Mouse (Mus musculus) spleen, postnatal 14 days (tissue): ENCODE measurements around the gene Prkar1b.

ENCODE experiments used
- DNase-seq, 2 experiments: peaks; one replicate each; pipeline ENCODE4 v3.0.0; 2021 to 2022; ENCODE audit warnings: low spot score in 2 of 2

The Prkar1b gene

GRCm38 (mm10) chr5:139146476-139147075, 3.2 kb downstream of the Prkar1b start:
- DNase-seq, result no peak

GRCm38 (mm10) chr5:139145726-139146125, 4.1 kb downstream of the Prkar1b start:
- DNase-seq, result no peak

- no peak for DNase-seq
These were observed 5.9 kb downstream of the Prkar1b start for GRCm38 (mm10) chr5:139143890-139144289.

DNA sequence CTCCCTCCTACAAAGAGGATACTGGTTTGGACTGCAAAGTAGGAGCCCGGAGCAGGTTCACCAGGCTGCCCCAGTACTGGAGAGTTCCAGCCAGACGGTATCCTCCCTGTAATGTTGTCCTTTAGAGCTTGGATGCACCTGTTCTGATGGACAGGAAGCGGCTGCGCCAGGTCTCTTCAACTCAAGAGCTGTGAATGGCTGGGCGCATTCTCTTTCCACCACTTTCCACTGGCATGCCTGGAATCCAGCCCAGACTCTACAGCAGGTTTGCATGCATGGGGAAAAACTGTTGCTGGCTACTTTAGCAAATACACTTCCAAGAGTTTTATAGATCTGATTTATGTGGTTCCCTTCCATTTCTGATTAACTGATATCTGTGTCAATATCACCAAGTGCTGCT, 8.5 kb downstream of the Prkar1b start:
- DNase-seq, result no peak

- no peak for DNase-seq
These were observed 9.2 kb downstream of the Prkar1b start for GRCm38 (mm10) chr5:139140589-139140988.

- DNase-seq, result no peak
These were observed 10.8 kb downstream of the Prkar1b start for GRCm38 (mm10) chr5:139138926-139139472.

- DNase-seq, result no peak
These were observed 11.4 kb downstream of the Prkar1b start for GRCm38 (mm10) chr5:139138261-139138925.

GRCm38 (mm10) chr5:139137176-139137575, 12.6 kb downstream of the Prkar1b start:
- no peak for DNase-seq

DNA sequence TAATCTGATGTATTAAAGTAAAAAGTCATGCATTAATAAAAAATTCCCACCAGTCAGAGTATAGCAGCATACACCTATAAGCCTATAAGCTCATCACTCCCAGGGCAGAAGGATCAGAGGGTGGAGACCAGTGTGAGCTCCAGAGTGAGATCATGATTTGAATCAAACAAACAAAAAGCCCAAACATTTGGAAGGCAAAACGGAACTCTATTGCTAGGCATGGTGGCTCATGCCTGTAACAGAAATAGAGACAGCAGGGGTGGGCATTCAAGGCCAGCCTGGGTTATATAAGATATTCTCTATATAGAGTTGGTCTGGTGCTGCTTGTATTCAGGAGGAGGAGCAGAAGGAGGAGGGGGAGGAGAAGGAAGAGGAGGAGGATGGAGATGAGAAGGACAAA, 13.5 kb downstream of the Prkar1b start:
- no peak for DNase-seq

DNA sequence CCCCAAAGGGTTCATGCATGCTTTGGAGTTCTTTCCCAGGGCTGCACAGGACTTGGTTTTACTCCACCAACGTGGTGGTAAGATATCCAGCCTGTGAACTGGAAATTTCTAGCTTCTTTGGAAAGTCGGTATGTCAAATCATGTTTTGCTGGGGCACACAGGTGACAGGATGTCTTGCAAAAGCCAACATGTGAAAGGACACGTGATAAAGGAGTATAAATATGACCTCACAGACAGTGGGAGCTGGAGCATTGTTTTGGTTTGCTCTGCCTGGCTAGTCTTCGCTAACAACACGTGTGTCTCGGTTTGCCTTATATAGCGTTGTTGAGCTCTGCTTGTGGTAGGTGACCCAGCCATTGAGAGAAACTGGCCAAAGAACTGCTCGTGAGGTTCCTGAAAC, 15.3 kb downstream of the Prkar1b start:
- no peak for DNase-seq

DNA sequence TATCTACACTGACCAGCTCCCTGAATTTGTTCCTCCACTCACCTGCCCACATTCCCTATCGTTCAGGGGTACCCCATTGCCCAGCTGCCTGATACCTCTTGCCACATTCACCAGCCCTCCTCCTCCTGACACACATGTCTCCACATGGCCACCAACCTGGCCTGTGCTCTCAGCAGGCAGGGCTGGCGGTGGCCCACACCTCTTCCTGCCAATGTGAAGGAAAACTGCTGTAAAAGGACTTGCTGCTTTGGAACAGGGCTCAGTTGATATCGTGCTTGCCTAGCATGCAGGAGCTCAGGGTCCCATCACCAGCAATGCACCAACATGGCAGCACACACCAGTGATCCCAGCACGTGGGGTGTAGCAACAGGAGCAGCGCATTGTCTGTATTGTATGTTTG, 19.4 kb downstream of the Prkar1b start:
- no peak for DNase-seq

- no peak for DNase-seq
These were observed 20.1 kb downstream of the Prkar1b start for GRCm38 (mm10) chr5:139129572-139130151.

DNA sequence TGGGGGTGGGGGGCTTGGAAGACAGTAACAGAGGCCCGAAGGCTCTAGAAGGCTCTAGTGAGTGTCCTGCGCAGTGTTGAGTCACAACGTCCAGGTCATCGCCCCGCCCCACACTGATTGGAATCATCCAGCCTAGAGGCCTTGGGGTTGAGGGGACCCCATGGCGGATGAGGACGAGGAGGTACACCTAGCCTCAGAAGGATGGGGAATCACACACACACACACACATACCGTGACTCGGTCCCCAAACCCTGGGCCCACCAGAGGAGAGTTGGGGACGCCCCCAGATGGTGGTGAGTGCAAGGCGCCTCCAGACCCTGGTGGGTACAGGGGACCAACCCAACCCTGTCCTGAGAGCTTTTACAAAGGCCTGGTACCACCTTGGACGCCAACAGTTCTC, 20.7 kb downstream of the Prkar1b start:
- no peak for DNase-seq

GRCm38 (mm10) chr5:139128476-139129065, 21.2 kb downstream of the Prkar1b start:
- no peak for DNase-seq

DNA sequence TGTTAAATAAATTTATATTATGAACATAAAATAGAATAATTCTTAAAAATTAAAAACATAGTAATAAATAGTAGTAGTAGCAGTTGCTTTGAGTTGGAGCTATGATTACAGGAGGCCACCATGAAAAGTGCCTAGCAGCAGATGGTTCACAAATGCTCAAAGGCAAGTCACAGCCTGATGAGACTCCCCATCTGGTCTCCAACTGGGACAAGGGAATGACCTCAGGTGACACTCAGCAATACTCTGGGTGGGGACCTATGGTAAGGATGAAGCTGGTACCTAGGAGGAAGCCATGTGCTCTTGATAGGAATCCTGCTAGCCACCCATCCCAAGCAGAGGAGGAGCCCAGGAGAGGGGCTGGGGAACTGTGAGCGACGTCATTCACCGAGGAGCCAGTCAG, 24.1 kb downstream of the Prkar1b start:
- no peak for DNase-seq

GRCm38 (mm10) chr5:139118961-139119276, 30.9 kb downstream of the Prkar1b start:
- DNase-seq, result no peak

DNA sequence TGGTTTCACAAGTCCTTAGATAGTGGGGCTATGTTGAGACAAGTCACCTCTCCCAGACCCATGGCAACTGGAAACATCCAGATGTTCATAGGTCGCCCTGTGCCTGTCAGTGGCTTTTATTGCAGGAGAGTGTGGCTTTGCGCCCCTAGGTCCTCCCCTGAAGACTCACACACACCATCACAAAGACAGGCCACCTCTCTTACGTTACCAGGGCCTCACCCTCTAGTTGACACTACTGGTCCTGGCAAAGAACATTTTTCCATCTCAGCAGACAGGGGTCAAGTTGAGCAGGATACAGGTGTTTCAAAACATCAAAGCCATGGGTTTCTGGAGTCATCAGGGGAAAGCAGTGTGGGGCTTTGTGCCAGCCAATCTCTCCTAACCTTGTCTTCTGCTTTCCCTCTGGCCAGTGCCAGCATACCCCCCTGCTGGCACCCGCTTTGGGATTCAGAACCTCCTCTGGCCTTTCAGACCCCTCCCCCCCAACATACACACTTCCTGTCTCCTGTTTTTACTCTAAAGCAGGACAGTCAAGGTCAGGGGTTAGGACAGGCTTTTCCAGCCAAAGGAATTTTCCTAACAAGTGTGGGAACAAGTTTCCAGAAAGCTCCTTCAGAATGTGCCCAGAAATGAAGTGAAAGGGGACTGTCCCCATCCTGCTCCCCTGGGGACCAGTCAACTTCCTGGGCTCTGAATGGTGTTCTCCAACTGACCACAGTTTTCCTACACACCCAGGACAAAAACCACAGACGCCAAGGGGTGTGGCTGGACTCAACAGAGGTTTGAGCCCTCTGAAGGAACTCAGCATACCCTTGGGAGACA, 31.5 kb downstream of the Prkar1b start:
- no peak for DNase-seq

DNA sequence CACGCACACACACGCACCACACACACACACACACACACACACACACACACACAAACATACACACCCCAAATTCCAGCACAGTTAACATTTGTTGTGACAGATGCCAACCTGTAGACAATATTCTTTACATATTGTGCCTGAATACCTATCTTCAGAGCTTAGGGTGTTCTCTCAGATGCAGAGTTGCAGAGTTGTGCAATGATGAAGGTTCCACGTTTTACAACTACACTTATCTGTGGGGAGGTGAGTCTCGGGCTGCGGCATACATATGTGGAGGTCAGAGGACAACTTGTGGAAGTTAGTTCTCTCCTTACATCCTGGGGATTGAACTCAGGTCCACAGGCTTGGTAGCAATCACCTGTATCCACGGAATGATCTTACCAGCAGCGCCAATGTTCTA, 34.3 kb downstream of the Prkar1b start:
- no peak for DNase-seq

GRCm38 (mm10) chr5:139114876-139115275, 34.9 kb downstream of the Prkar1b start:
- DNase-seq, result no peak

DNA sequence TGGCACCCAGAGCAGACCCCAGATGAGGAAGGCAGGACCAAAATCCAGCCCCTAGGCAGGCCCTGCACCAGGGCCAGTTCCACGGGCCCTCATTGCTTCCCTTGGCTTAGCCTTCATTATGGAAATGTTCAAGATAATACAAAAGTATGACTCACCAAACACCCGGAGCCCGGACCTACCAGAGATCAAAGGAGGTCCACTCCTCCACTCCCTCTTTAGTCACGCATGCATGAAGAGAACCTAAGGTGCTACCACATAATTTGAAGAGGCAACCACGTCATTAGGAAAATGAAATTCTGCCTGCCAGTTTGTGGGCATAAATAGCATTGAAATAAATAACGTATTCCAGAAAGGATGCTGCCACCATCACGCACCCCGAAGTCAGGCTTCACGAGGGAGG, 37.4 kb downstream of the Prkar1b start:
- DNase-seq, result no peak

GRCm38 (mm10) chr5:139111991-139112390, 37.8 kb downstream of the Prkar1b start:
- no peak for DNase-seq
